Mouse (Mus musculus): Measurements from ENCODE around the gene Spata32.

Spata32 gene

GRCm38 (mm10) chr11:103201664-103202063 is 16.6 kb downstream of the Spata32 start:
- DNase-seq, result peak; percentile 56

GRCm38 (mm10) chr11:103198911-103199803 is 19.1 kb downstream of the Spata32 start:
- no peak for DNase-seq

GRCm38 (mm10) chr11:103198339-103198738 is 19.9 kb downstream of the Spata32 start:
- DNase-seq, result no peak

- no peak for DNase-seq
Observed at GRCm38 (mm10) chr11:103197340-103197739, 20.9 kb downstream of the Spata32 start.

- DNase-seq, result no peak
Observed at GRCm38 (mm10) chr11:103195656-103196055, 22.6 kb downstream of the Spata32 start.

- no peak for DNase-seq
Observed at GRCm38 (mm10) chr11:103195236-103195635, 23.0 kb downstream of the Spata32 start.

GRCm38 (mm10) chr11:103193825-103194168 is 24.4 kb downstream of the Spata32 start:
- no peak for DNase-seq

GRCm38 (mm10) chr11:103192956-103193824 is 25.0 kb downstream of the Spata32 start:
- no peak for DNase-seq

- DNase-seq, result no peak
Observed at GRCm38 (mm10) chr11:103192230-103192955, 25.8 kb downstream of the Spata32 start.

GRCm38 (mm10) chr11:103184891-103185290 is 33.3 kb downstream of the Spata32 start:
- peak; percentile 70 for DNase-seq

- peak; percentile 84 for DNase-seq
Observed at GRCm38 (mm10) chr11:103181911-103182310, 36.3 kb downstream of the Spata32 start.

- DNase-seq, result no peak
Observed at GRCm38 (mm10) chr11:103181349-103181748, 36.9 kb downstream of the Spata32 start.

GRCm38 (mm10) chr11:103180426-103180825 is 37.8 kb downstream of the Spata32 start:
- peak; percentile 56 for DNase-seq

GRCm38 (mm10) chr11:103178748-103179147 is 39.5 kb downstream of the Spata32 start:
- DNase-seq, result no peak

- DNase-seq, result no peak
Observed at GRCm38 (mm10) chr11:103177815-103178485, 40.3 kb downstream of the Spata32 start.

- DNase-seq, result no peak
Observed at GRCm38 (mm10) chr11:103177216-103177615, 41.0 kb downstream of the Spata32 start.

- DNase-seq, result no peak
Observed at GRCm38 (mm10) chr11:103176510-103176909, 41.7 kb downstream of the Spata32 start.

GRCm38 (mm10) chr11:103175688-103176442 is 42.4 kb downstream of the Spata32 start:
- DNase-seq, result no peak

GRCm38 (mm10) chr11:103174891-103175391 is 43.3 kb downstream of the Spata32 start:
- DNase-seq, result no peak

- peak; percentile 48 for DNase-seq
Observed at GRCm38 (mm10) chr11:103174411-103174832, 43.8 kb downstream of the Spata32 start.

- peak; percentile 47 for DNase-seq
Observed at GRCm38 (mm10) chr11:103173771-103174344, 44.4 kb downstream of the Spata32 start.

All from kidney, adult 18-20 months (tissue).